ENCODE assay signal across 19 mouse cellular contexts in the genomic region with DNA sequence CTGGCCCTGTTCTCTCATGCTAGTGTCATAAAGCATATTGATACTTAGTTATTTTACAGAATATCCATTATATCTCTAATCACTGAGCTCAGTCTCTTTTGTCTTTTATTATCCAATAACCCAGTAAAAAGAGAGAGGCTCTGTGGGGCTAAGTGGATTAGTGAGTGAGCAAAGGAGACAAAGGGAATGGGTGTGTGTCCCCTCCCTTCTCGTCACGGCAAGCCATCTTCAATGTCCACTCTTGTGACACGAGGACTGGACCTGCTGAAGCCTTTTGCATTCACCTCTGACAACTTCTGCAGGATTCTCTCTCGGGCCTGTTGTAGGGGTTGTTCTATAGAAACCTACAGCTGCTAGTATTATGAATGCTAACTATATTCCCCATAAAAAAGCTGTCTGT.
"Had no signal": no experiment of that assay in that cellular context is flagged by ENCODE, and none has a peak within 500 bp of the region (broad histone marks: within the 10 kb centered on the region; RNA-seq: fewer than 3 reads in every experiment).

No protein-coding gene starts in this region.

- H3K27me3 ChIP-seq: liver, embryonic 13.5 days; liver, embryonic 15.5 days; lung, embryonic 15.5 days; megakaryocyte, embryonic 14.5 days; neural tube, embryonic 12.5 days; stomach, embryonic 15.5 days had no signal

- H3K9ac ChIP-seq: liver, embryonic 13.5 days; liver, embryonic 15.5 days; liver, postnatal 0 days; lung, embryonic 15.5 days; neural tube, embryonic 12.5 days; stomach, embryonic 15.5 days had no signal

- H3K9me3 ChIP-seq: liver, embryonic 13.5 days; liver, embryonic 15.5 days; lung, embryonic 15.5 days; neural tube, embryonic 12.5 days; stomach, embryonic 15.5 days had no signal

- H3K4me2 ChIP-seq: liver, embryonic 11.5 days; liver, embryonic 13.5 days; liver, embryonic 15.5 days; lung, embryonic 15.5 days; neural tube, embryonic 12.5 days; stomach, embryonic 15.5 days had no signal

- H3K4me3 ChIP-seq: liver, embryonic 13.5 days; liver, embryonic 15.5 days; lung, embryonic 15.5 days; megakaryocyte, embryonic 14.5 days; neural tube, embryonic 12.5 days; stomach, embryonic 15.5 days had no signal

- ATAC-seq: liver, postnatal 0 days; lung, postnatal 0 days; midbrain, embryonic 16.5 days had no signal

- DNase-seq: liver, embryonic 13.5 days; liver, postnatal 0 days; lung, adult 2 months; lung, postnatal 14 days; lung, postnatal 36 days; right cerebral cortex, postnatal 14 days; thymus, adult 2 months; thymus, postnatal 25 days; thymus, postnatal 4 days had no signal

- H3K4me1 ChIP-seq: liver, embryonic 13.5 days; liver, embryonic 15.5 days; lung, embryonic 15.5 days; megakaryocyte, embryonic 14.5 days; neural tube, embryonic 12.5 days; stomach, embryonic 15.5 days had no signal

- H3K27ac ChIP-seq: liver, embryonic 13.5 days; liver, embryonic 15.5 days; lung, embryonic 15.5 days; macrophage; neural tube, embryonic 12.5 days; stomach, embryonic 15.5 days; stomach, postnatal 0 days had no signal

- H3K36me3 ChIP-seq: liver, embryonic 13.5 days; liver, embryonic 15.5 days; lung, embryonic 15.5 days; neural tube, embryonic 12.5 days; stomach, embryonic 15.5 days had no signal
